Mouse (Mus musculus): ENCODE data around the gene Bag6.

Bag6 gene

GRCm38 (mm10) chr17:35195631-35196320 is 60.8 kb downstream of the Bag6 start:
- DNase-seq = peak; percentile 95 to 96

- peak; percentile 38 to 48 for DNase-seq
Measured at GRCm38 (mm10) chr17:35196321-35196641, 61.3 kb downstream of the Bag6 start.

All from B cell, adult 2 months (primary cell).